Mouse (Mus musculus) liver, adult 2 months (tissue): Measurements from ENCODE around the gene Dpyd.

Experiments used
- CTCF ChIP-seq: fragments of 200-500 bp; IDR thresholded peaks from 2 replicates; pipeline ENCODE4 v1.5.1; 2011; ENCODE audit warnings: low read depth, low read length, control low read depth
- POLR2A ChIP-seq: fragments of 200-500 bp; IDR thresholded peaks from 2 replicates; pipeline ENCODE4 v1.6.1; 2011; ENCODE audit warnings: low read length, control low read depth; ENCODE audit not compliant: insufficient read depth; ENCODE audit errors: extremely low read depth

DNA sequence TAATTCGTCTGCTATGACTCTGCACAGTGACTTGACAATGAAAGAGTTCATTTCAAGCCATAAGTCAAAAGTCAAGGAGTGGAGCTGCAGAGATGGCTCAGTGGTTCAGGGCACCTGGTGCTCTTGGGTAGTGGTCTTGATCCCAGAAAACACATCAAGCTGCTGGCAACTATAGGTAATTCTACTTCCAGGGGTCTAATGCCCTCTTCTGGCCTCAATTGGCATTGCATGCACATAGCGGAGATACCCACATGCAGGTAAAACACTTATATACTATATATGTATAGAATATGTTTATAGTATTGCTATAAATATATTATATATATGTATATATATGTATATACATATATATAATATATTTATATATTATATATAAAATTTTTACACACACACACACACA lies 429.4 kb downstream of the Dpyd start:
- TF ChIP-seq CTCF (0 out of 2 replicates have a peak, but pooled peaks have one; percentile 4), POLR2A (no peak)
